Mouse (Mus musculus): Measurements from ENCODE around the gene Mertk.
A peak's percentile ranks its signal among the peaks of the same experiment; 100 is the strongest.

The Mertk gene

DNA sequence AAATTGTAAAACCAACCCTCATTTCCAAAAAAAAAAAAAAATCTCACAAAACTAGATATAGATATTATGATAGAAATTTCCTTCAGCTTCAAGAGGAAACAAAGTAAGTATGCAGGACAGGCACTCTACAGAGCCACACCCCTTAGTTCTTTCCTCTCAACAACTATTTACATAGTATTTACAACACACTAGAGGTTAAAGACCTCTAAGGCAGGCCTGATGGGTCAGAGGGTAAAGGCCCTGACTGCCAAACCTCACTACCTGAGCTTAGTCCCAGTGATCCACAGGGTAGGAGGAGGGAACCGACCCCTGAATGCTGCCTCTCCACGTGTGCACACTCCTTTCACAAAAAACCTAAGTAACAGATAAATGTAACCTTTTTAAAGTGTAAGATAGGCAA lies 114.0 kb downstream of the Mertk start:
- Histone ChIP-seq H3K27me3 (ENCODE audit: control insufficient read depth, insufficient read depth, low read length, poor library complexity, severe bottlenecking) (no peaks in the 10 kb centered on the region), H3K36me3 (ENCODE audit: control insufficient read depth, insufficient read depth, low read length, poor library complexity, severe bottlenecking) (no peaks in the 10 kb centered on the region)
- DNase-seq (ENCODE audit: low read depth, low spot score): no peak

DNA sequence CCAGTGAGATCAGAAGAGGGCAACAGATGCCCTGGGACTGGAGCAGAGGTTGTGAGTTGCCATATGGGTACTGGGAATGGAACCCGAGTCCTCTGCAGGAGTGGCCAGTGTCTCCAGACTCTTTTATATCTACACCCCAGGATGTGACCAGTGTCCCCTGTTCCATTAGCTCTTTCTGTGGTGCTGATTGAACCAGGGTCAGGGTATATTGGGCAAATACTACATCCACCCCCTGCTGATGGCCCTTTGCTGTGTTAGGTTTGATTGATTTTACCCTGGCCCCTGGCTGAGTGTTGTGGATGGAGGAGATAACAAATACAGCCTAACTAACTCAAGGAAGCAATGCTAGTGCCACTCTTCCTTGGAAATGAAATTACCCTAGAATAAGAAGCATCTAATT lies 117.6 kb downstream of the Mertk start:
- H3K27me3 ChIP-seq (ENCODE audit: control insufficient read depth, insufficient read depth, low read length, poor library complexity, severe bottlenecking): no peaks in the 10 kb centered on the region
- H3K36me3 ChIP-seq (ENCODE audit: control insufficient read depth, insufficient read depth, low read length, poor library complexity, severe bottlenecking): no peaks in the 10 kb centered on the region
- no peak for DNase-seq (ENCODE audit: low read depth, low spot score)

DNA sequence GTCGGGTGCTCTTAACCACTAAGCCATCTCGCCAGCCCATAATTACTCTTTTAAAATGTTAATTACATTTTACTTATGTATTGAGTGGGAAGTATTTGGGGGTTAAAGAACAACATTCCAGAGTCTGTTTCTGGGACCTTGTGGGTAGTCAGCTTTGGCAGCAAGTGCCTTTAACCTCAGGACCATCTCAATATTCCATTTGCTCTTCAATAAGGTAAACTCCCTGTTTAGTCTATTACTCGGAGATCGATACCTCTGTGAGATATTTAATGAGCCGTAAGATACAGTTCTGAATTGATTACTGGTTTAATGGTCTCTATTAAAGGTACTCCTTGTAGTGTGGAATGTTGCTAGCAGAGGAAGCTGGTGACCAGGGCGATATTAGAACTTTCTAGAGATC lies 118.2 kb downstream of the Mertk start:
- Histone ChIP-seq H3K27me3 (ENCODE audit: control insufficient read depth, insufficient read depth, low read length, poor library complexity, severe bottlenecking) (no peaks in the 10 kb centered on the region), H3K36me3 (ENCODE audit: control insufficient read depth, insufficient read depth, low read length, poor library complexity, severe bottlenecking) (no peaks in the 10 kb centered on the region)
- DNase-seq (ENCODE audit: low read depth, low spot score): no peak

DNA sequence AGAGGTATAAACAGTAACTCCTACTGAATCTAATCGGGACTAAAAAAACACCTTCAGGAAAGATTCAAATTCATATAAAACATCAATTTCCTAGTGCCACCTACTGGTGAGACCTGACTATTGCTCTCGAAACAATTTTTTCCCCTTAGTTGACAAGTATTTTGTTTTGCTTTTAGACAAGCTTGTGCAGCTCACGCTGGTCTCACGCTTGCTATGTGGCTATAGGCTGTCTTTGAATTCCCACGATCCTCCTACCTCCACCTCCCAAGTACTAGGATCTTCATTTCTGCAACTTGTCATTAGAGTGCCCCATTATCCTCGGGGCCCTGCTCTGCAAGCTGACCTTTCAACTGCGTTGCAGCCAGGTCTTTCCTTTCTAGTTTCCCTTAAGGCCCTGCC lies 118.6 kb downstream of the Mertk start:
- Histone ChIP-seq H3K36me3 (ENCODE audit: control insufficient read depth, insufficient read depth, low read length, poor library complexity, severe bottlenecking) (no peaks in the 10 kb centered on the region), H3K27me3 (ENCODE audit: control insufficient read depth, insufficient read depth, low read length, poor library complexity, severe bottlenecking) (no peaks in the 10 kb centered on the region)
- peak; percentile 80 for DNase-seq (ENCODE audit: low read depth, low spot score)

DNA sequence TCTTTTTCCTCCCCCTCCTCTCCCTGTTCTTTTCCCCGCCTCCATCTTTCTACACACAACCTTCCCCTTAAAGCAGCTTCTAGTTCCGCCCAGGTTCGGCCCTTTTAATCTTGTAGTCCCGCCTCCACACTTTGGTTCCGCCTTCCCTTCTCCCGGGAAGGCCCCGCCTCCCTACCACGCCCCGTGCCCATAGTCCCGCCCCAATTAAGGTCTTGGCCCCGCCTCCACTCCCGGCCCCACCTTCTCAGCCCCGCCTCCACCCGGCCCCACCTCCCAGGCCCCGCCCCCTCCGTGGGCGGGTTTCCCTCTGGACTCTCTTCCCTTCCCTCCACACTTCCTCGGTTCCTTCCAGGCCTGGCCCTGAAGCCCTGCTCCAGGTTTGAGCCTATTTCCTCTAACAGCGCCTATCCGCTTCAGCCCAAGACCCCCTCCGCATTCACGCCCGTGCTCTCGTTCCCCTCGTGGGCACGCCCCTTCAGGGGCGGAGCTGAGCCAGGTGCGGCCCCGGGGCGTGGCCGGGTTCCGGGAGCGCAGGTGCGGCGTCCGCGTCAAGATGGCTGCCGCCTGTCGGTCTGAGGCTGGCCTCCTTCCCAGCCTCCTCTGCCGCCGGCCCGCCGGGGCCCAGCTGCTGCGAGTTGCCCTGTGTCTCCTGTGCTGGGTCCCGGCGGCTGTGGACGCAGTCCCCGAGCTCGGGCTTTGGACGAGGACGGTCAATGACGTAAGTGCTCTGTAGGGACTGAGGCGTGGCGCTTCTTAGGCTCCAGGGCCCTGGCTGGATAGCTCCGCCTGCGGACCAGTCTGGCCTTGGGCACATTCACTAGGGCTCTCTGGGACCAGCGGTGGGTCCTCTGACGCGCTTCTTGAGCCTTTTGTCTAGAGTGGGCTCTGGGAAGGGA lies 119.3 kb downstream of the Mertk start, which contains the start of gene Tmem87b:
TSS of gene Tmem87b (plus strand) at position 333 of the 896 bp plus-strand sequence.
- Histone ChIP-seq H3K27me3 (ENCODE audit: control insufficient read depth, insufficient read depth, low read length, poor library complexity, severe bottlenecking) (no peaks in the 10 kb centered on the region), H3K36me3 (ENCODE audit: control insufficient read depth, insufficient read depth, low read length, poor library complexity, severe bottlenecking) (no peaks in the 10 kb centered on the region)
- peak; percentile 96 for DNase-seq (ENCODE audit: low read depth, low spot score)

DNA sequence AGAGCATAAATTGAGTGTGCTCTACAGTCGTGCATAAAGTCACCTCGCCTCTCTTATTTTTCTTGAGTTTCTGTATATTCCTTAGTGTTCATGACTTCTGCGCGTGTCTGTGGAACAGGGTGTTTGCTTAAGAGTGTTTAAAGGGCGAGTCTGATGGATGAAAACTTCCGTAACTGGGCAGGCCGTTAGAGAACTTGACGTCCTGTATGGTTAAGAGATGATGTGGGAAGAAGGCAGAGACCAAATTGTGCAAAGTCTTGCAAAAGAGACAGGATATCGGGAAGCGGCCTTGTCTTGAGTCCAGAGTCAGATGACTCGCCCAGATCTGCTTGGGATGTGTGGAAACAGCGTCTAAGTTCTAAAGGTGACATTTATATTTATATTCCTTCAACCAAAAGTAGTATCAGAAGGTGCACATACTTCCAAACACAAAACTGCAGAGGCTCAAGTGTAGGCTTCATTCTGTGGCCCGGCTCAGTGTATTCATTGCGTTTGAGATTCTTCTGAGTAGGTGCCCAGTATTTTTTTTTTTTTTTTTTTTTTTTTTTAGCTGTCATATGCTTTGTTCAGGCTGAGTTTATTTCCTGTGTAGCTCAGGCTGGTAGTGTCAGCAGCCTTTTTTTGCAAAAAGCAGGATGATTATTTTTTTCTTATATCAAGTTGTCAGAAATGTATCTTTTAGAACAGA lies 120.3 kb downstream of the Mertk start:
- DNase-seq (ENCODE audit: low read depth, low spot score): no peak

DNA sequence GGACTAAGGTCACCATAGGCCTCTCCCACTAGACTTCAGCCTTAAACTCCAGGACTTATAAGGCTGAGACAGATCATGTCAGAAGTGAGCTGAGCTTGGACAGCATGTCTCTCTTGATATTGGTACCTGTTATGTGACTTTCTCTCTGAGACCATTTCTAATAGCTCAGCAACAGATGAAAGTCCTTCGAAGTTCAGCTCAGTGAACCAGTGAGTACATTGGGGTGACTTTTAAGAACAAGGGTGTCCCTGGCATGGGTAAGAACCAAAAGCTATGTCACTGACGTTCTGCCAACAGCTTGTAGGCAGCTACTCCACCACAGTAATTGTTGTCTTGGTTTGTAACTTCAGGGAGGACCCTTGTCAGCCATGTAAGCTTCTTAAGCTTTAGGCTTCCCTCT lies 121.9 kb downstream of the Mertk start:
- no peak for DNase-seq (ENCODE audit: low read depth, low spot score)
- H3K36me3 ChIP-seq (ENCODE audit: control insufficient read depth, insufficient read depth, low read length, poor library complexity, severe bottlenecking): no peaks in the 10 kb centered on the region
- H3K27me3 ChIP-seq (ENCODE audit: control insufficient read depth, insufficient read depth, low read length, poor library complexity, severe bottlenecking): no peaks in the 10 kb centered on the region

More for the DNA sequence above, 120.3 kb downstream of the Mertk start:
- Histone ChIP-seq H3K36me3 (ENCODE audit: control insufficient read depth, insufficient read depth, low read length, poor library complexity, severe bottlenecking) (no peaks in the 10 kb centered on the region), H3K27me3 (ENCODE audit: control insufficient read depth, insufficient read depth, low read length, poor library complexity, severe bottlenecking) (no peaks in the 10 kb centered on the region)

DNA sequence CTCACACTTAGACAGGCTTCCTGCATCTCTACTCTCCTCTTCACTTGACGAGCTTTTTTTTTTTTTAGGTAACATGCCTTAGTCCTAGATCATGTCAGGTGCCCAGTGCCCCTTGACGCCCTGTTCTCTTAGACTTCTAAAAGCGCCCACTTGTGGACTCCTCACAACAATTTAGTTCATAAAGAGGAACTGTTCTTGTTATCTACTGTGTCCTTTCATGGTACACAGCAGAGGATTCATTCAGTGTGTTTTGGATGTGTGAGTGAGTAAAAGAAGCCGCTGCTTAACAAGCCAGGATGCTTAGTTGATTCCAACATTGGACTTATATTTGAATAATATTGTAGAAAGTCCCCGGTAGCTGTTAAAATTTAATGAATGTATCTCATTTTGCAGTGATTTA lies 125.1 kb downstream of the Mertk start:
- 0 out of 2 replicates have a peak, but pooled peaks cover 6% of the 10 kb centered on the region for H3K36me3 ChIP-seq (ENCODE audit: control insufficient read depth, insufficient read depth, low read length, poor library complexity, severe bottlenecking)
- no peak for DNase-seq (ENCODE audit: low read depth, low spot score)
- H3K27me3 ChIP-seq (ENCODE audit: control insufficient read depth, insufficient read depth, low read length, poor library complexity, severe bottlenecking): no peaks in the 10 kb centered on the region

DNA sequence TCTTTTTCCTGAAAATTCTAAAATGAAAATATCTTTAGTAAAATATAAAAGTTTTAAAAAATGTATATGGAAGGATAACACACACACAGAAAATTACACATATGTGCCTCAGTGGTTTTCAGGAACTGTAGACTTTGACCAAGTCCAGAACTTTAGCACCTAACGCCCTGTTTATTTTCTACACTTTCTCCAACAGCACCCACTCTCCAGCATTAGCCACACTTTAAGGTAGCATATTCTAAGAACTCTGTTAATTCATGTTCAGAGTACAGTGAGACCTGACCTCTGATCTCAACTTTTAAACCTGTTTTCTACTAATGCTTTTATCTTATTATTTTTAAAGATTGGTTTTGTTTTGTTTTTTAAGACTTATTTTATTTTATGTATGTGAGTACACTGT lies 129.0 kb downstream of the Mertk start:
- Histone ChIP-seq H3K27me3 (ENCODE audit: control insufficient read depth, insufficient read depth, low read length, poor library complexity, severe bottlenecking) (no peaks in the 10 kb centered on the region), H3K36me3 (ENCODE audit: control insufficient read depth, insufficient read depth, low read length, poor library complexity, severe bottlenecking) (peaks cover 16% of the 10 kb centered on the region; the same call in 1 of the 2 replicates)
- DNase-seq (ENCODE audit: low read depth, low spot score): no peak

DNA sequence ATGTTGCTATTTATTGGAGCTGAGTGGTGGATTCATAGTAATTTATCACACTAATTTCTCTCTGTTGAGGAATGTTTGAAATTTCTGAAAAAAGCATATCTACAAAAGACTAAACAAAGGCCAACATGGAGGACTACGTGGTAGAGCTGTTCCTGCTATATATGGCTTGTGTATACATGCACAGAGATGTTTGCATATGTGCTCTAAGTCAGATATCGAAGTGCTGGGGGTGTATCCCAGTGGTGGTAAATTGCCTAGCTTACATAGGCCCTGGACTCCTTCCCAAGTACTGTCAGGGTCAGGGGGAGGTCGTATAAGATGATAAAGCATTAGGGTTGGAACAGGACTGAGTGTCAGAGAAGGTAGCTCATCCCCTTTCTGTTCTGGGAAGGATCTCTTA lies 133.9 kb downstream of the Mertk start:
- DNase-seq (ENCODE audit: low read depth, low spot score): no peak
- Histone ChIP-seq H3K27me3 (ENCODE audit: control insufficient read depth, insufficient read depth, low read length, poor library complexity, severe bottlenecking) (no peaks in the 10 kb centered on the region), H3K36me3 (ENCODE audit: control insufficient read depth, insufficient read depth, low read length, poor library complexity, severe bottlenecking) (peaks cover 24% of the 10 kb centered on the region)

DNA sequence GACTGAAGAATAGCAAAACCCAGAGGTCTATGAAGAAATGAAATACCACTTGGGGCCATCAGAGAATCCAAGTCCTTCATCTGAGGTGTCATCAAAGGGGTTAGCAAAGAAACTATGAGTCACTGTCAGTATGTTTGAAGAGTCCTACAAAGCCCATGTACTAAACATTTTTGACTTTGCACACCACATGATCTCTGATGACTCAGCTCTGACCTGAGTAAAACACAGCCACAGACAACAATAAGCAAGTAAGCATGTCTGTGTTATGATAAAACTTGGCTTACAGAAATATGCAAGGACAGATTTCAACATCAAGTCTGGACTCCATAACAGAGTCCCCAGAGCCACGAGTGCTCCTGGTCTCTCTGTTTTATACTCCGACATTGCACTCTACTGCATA lies 134.3 kb downstream of the Mertk start:
- no peaks in the 10 kb centered on the region for H3K27me3 ChIP-seq (ENCODE audit: control insufficient read depth, insufficient read depth, low read length, poor library complexity, severe bottlenecking)
- H3K36me3 ChIP-seq (ENCODE audit: control insufficient read depth, insufficient read depth, low read length, poor library complexity, severe bottlenecking): peaks cover 21% of the 10 kb centered on the region
- DNase-seq (ENCODE audit: low read depth, low spot score): no peak

DNA sequence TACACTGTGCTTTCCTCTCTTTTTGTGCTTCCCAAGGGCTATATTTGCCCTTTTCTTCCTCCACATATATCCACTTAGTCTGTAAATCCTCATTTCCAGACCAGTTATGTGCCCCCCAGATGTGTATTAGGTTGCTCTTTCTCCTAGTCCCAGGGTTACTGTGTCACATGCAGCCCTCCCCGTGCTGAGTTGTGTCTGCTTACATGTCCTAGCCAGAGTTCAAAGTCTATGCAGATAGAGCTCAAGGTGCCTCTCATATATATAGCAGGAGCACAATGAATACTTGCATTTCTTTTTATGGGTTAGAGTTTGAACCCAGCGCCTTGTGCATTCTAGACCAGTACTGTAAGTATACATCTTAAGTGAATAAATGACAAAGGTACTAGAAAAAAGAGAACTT lies 134.7 kb downstream of the Mertk start:
- DNase-seq (ENCODE audit: low read depth, low spot score): no peak
- Histone ChIP-seq H3K27me3 (ENCODE audit: control insufficient read depth, insufficient read depth, low read length, poor library complexity, severe bottlenecking) (no peaks in the 10 kb centered on the region), H3K36me3 (ENCODE audit: control insufficient read depth, insufficient read depth, low read length, poor library complexity, severe bottlenecking) (peaks cover 21% of the 10 kb centered on the region)

DNA sequence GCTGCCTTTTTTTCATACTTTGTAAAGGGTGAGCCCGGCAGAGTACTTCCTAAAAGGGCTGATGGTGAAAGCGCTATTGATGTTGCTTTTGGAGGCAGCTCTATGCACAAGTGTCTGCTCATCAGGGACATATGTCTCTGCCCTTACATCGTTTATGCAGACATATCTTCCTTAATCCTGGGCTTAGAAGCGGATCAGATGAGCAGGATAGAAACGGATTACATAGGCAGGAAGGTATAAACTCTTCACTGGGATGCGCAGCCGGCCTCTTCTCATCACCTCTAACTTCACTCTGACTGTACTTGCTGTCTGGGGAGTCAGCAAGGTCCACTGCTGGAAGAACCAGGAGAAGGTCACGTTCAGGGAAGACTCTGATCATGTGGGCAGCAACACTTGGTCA lies 138.8 kb downstream of the Mertk start:
- Histone ChIP-seq H3K36me3 (ENCODE audit: control insufficient read depth, insufficient read depth, low read length, poor library complexity, severe bottlenecking) (peaks cover 16% of the 10 kb centered on the region), H3K27me3 (ENCODE audit: control insufficient read depth, insufficient read depth, low read length, poor library complexity, severe bottlenecking) (no peaks in the 10 kb centered on the region)
- no peak for DNase-seq (ENCODE audit: low read depth, low spot score)

DNA sequence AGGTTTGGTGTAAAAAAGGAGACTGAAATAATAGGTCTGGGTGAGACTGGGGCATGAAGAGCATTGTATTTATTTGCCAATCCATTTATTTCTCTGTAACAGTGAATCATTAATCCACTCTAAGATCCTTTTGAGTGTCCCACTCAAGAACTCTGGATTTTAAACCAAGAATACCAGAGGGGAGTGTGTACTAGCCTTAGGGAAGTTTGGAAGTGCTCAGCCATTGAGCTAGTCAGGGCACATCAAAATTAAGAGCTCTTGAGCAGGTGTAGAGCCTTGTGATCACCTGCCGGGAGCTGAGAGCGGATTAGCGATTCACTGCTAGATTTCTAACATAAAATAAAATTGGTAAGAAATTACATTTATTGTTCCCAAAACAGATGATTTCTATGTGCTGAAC lies 139.9 kb downstream of the Mertk start:
- Histone ChIP-seq H3K27me3 (ENCODE audit: control insufficient read depth, insufficient read depth, low read length, poor library complexity, severe bottlenecking) (no peaks in the 10 kb centered on the region), H3K36me3 (ENCODE audit: control insufficient read depth, insufficient read depth, low read length, poor library complexity, severe bottlenecking) (peaks cover 21% of the 10 kb centered on the region)
- DNase-seq (ENCODE audit: low read depth, low spot score): no peak

DNA sequence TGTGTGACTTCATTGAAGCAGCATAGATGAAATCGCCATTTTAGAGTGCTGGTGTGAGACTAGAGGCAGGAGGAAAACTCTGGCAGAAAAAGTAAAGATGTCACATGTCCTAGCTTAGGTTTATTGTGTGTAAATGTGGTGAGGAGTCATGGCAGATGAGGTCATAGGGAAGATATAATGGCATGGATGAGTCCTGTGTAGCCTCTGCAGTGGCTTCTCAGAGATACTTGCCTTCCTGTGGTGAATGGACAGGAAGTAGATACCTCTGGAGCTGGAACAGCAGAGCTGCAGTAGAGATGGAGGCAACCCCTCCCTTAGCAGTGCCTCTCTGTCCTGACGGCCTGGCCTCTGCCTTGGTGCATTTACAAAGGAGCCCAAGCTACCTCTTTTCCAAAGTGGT lies 140.7 kb downstream of the Mertk start:
- peaks cover 16% of the 10 kb centered on the region for H3K36me3 ChIP-seq (ENCODE audit: control insufficient read depth, insufficient read depth, low read length, poor library complexity, severe bottlenecking)
- DNase-seq (ENCODE audit: low read depth, low spot score): no peak
- H3K27me3 ChIP-seq (ENCODE audit: control insufficient read depth, insufficient read depth, low read length, poor library complexity, severe bottlenecking): no peaks in the 10 kb centered on the region
